Mouse (Mus musculus) lung, postnatal 0 days (tissue): ENCODE measurements around the gene Fmnl1.

ENCODE experiments used
- CTCF ChIP-seq: IDR thresholded peaks from 2 replicates; pipeline ENCODE4 v1.5.1; 2016; ENCODE audit warnings: antibody characterized with exemption, mild to moderate bottlenecking
- EP300 ChIP-seq: IDR thresholded peaks from 2 replicates; pipeline ENCODE4 v1.6.1; 2016; ENCODE audit warnings: antibody characterized with exemption, mild to moderate bottlenecking, control low read depth

DNA sequence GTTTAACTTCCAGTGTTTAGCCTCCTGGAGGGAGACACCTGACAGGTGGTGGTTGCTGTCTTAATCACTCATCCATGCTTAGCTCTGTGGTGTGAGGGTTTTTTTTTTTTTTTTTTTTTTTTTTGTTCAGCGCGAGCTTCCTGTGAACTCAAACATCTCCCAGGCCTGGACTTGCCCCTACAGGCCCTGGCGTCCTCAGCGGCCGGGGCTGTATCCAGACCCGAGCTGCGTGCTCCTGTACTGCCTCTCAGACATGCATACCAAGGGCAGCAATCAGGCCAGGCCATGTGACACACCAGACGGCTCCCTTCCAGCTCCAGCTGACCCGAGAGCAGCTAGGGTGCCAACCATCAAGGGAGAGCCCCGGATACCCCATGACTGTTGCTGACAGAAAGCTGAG is 66.0 kb downstream of the Fmnl1 start:
- TF ChIP-seq CTCF, result no peak
- no peak for TF ChIP-seq EP300
